Mouse (Mus musculus) erythroblast, embryonic 14.5 days (primary cell): ENCODE measurements around the gene D630003M21Rik.

Source experiments
- GATA1 ChIP-seq: IDR thresholded peaks from 2 replicates; pipeline ENCODE4 v1.6.1; 2012; ENCODE audit warnings: low read length, inconsistent platforms, mixed read lengths
- TAL1 ChIP-seq: IDR thresholded peaks from 3 replicates; pipeline ENCODE4 v1.6.1; 2012; ENCODE audit warnings: low read length, inconsistent platforms, mixed read lengths

DNA sequence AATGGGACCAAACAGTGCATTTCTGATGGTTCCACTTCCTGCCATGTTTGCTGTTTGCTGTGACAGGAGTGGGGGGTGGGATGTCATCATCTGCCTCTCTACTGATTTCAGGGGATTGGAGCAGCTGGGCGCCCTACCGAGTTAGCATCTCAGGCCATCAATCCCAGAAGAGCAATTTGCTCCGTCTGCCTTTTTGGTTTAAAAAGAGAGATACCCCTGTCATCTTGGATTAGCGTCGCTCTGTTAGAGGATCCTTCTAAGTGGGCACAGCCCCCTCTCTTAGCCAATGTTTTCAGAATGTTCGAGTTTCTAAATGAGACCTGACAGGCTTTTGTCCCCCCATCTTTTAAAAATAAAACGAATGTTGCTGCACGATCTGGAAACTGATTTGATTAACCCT lies 71.4 kb downstream of the D630003M21Rik start:
- TF ChIP-seq GATA1: no peak
- TF ChIP-seq TAL1: no peak
